Mouse (Mus musculus): ENCODE results near the gene Calcr. TPM values are rescaled to one million over a fixed set of nuclear protein-coding genes. Genes with fewer than 3 reads are reported as not detected.

Calcr gene
- 5.2 and 14.8 TPM in 2 replicates for total RNA-seq (2014; rRNA removed)
- 1.4 and 3.3 TPM in 2 replicates for polyA plus RNA-seq (2015; fragmentation: Nextera tagmentation; extraction: Ambion mirVana)

GRCm38 (mm10) chr6:3764230-3764764 lies at the start of gene Calcr:
Gene Calcr, minus strand, starts transcription at chr6:3764714.
- no peak within 1 kb of the TSS for H3K9ac ChIP-seq
- DNase-seq, result no peak
- H3K4me1 ChIP-seq (ENCODE audit: insufficient read depth), result peaks cover 5% of the 10 kb centered on the region; the same call in 1 of the 2 replicates
- 4% methylated on average over 12 of the region's 12 CpGs for WGBS
- no peaks in the 10 kb centered on the region for H3K9me3 ChIP-seq (ENCODE audit: low read length)
- H3K27me3 ChIP-seq (ENCODE audit: insufficient read depth, low read length), result peaks cover 37% of the 10 kb centered on the region
- no peak for TF ChIP-seq CTCF (IDR thresholded peaks at IDR 0.05; ENCODE audit: low read depth)
- ATAC-seq, result no peak
- H3K4me2 ChIP-seq (ENCODE audit: low read depth), result peak within 1 kb of the TSS; percentile 91
- no peaks in the 10 kb centered on the region for H3K36me3 ChIP-seq (ENCODE audit: insufficient read depth)
- H3K27ac ChIP-seq (ENCODE audit: low read depth, low read length), result no peak within 1 kb of the TSS
- peak within 1 kb of the TSS; percentile 47 for H3K4me3 ChIP-seq (ENCODE audit: low read depth, low read length)

GRCm38 (mm10) chr6:3767485-3767884 lies 3.0 kb upstream of the Calcr start:
- Histone ChIP-seq H3K9ac (no peak overlapping the region), H3K4me2 (ENCODE audit: low read depth) (no peak overlapping the region), H3K9me3 (ENCODE audit: low read length) (no peaks in the 10 kb centered on the region), H3K27ac (ENCODE audit: low read depth, low read length) (no peak overlapping the region), H3K4me3 (ENCODE audit: low read depth, low read length) (no peak overlapping the region), H3K36me3 (ENCODE audit: insufficient read depth) (no peaks in the 10 kb centered on the region), H3K27me3 (ENCODE audit: insufficient read depth, low read length) (peaks cover 34% of the 10 kb centered on the region), H3K4me1 (ENCODE audit: insufficient read depth) (peaks cover 5% of the 10 kb centered on the region; the same call in 1 of the 2 replicates)
- 87% methylated on average over 2 of the region's 2 CpGs for WGBS
- ATAC-seq, result no peak
- no peak for TF ChIP-seq CTCF (IDR thresholded peaks at IDR 0.05; ENCODE audit: low read depth)
- DNase-seq, result no peak

GRCm38 (mm10) chr6:3763171-3763967 lies 1.1 kb downstream of the Calcr start:
- Histone ChIP-seq H3K36me3 (ENCODE audit: insufficient read depth) (no peaks in the 10 kb centered on the region), H3K27ac (ENCODE audit: low read depth, low read length) (no peak overlapping the region), H3K9ac (no peak overlapping the region), H3K4me1 (ENCODE audit: insufficient read depth) (peaks cover 5% of the 10 kb centered on the region; the same call in 1 of the 2 replicates), H3K27me3 (ENCODE audit: insufficient read depth, low read length) (peaks cover 37% of the 10 kb centered on the region), H3K4me2 (ENCODE audit: low read depth) (peak overlapping the region; percentile 91), H3K4me3 (ENCODE audit: low read depth, low read length) (peak overlapping the region; percentile 47), H3K9me3 (ENCODE audit: low read length) (no peaks in the 10 kb centered on the region)
- no peak for TF ChIP-seq CTCF (IDR thresholded peaks at IDR 0.05; ENCODE audit: low read depth)
- DNase-seq (peak; percentile 32), ATAC-seq (peak; percentile 63)
- under 1% methylated on average over 39 of the region's 39 CpGs for WGBS

GRCm38 (mm10) chr6:3751576-3751975 lies 12.9 kb downstream of the Calcr start:
- Histone ChIP-seq H3K4me1 (ENCODE audit: insufficient read depth) (no peaks in the 10 kb centered on the region), H3K36me3 (ENCODE audit: insufficient read depth) (no peaks in the 10 kb centered on the region), H3K27ac (ENCODE audit: low read depth, low read length) (no peak overlapping the region), H3K9ac (no peak overlapping the region), H3K9me3 (ENCODE audit: low read length) (no peaks in the 10 kb centered on the region), H3K4me3 (ENCODE audit: low read depth, low read length) (no peak overlapping the region), H3K27me3 (ENCODE audit: insufficient read depth, low read length) (no peaks in the 10 kb centered on the region), H3K4me2 (ENCODE audit: low read depth) (no peak overlapping the region)
- no peak for ATAC-seq
- no peak for TF ChIP-seq CTCF (IDR thresholded peaks at IDR 0.05; ENCODE audit: low read depth)
- no peak for DNase-seq
- 79% methylated on average over 3 of the region's 3 CpGs for WGBS

GRCm38 (mm10) chr6:3749624-3750023 lies 14.9 kb downstream of the Calcr start:
- ATAC-seq, result no peak
- Histone ChIP-seq H3K27me3 (ENCODE audit: insufficient read depth, low read length) (no peaks in the 10 kb centered on the region), H3K9me3 (ENCODE audit: low read length) (no peaks in the 10 kb centered on the region)

GRCm38 (mm10) chr6:3745546-3745945 lies 19.0 kb downstream of the Calcr start:
- no peaks in the 10 kb centered on the region for H3K36me3 ChIP-seq (ENCODE audit: insufficient read depth)
- no peak overlapping the region for H3K9ac ChIP-seq
- WGBS, result 22% methylated on average over 2 of the region's 2 CpGs
- TF ChIP-seq CTCF (IDR thresholded peaks at IDR 0.05; ENCODE audit: low read depth), result no peak
- no peak for DNase-seq
- no peaks in the 10 kb centered on the region for H3K27me3 ChIP-seq (ENCODE audit: insufficient read depth, low read length)
- H3K4me1 ChIP-seq (ENCODE audit: insufficient read depth), result no peaks in the 10 kb centered on the region
- no peak for ATAC-seq
- no peaks in the 10 kb centered on the region for H3K9me3 ChIP-seq (ENCODE audit: low read length)
- no peak overlapping the region for H3K4me3 ChIP-seq (ENCODE audit: low read depth, low read length)
- H3K4me2 ChIP-seq (ENCODE audit: low read depth), result no peak overlapping the region
- H3K27ac ChIP-seq (ENCODE audit: low read depth, low read length), result no peak overlapping the region

More at GRCm38 (mm10) chr6:3749624-3750023, 14.9 kb downstream of the Calcr start:
- H3K4me3 ChIP-seq (ENCODE audit: low read depth, low read length), result no peak overlapping the region
- no peaks in the 10 kb centered on the region for H3K4me1 ChIP-seq (ENCODE audit: insufficient read depth)
- H3K9ac ChIP-seq, result no peak overlapping the region
- H3K27ac ChIP-seq (ENCODE audit: low read depth, low read length), result no peak overlapping the region
- H3K36me3 ChIP-seq (ENCODE audit: insufficient read depth), result no peaks in the 10 kb centered on the region
- H3K4me2 ChIP-seq (ENCODE audit: low read depth), result no peak overlapping the region
- DNase-seq, result no peak
- no peak for TF ChIP-seq CTCF (IDR thresholded peaks at IDR 0.05; ENCODE audit: low read depth)
- WGBS, result 85% methylated on average over 5 of the region's 5 CpGs

Data from forebrain, postnatal 0 days (tissue).